Mouse (Mus musculus) MEL (cell line): ENCODE results near the gene Cacna1c.

Source experiments
- CTCF ChIP-seq, 3 experiments: IDR thresholded peaks in 2 of 3; conservative IDR thresholded peaks in 1 of 3; 2 replicates each; pipeline ENCODE4 v1.5.1; 2011 to 2012; ENCODE audit warnings: low read length in 3 of 3, low read depth in 2 of 3, mild to moderate bottlenecking in 2 of 3, improper control_type of control experiment in 1 of 3, inconsistent platforms in 1 of 3, mixed read lengths in 1 of 3, moderate library complexity in 1 of 3; ENCODE audit not compliant: control insufficient read depth in 1 of 3, insufficient read depth in 1 of 3, poor library complexity in 1 of 3, severe bottlenecking in 1 of 3
- GATA1 ChIP-seq: IDR thresholded peaks from 2 replicates; pipeline ENCODE4 v1.6.1; 2011; ENCODE audit warnings: low read depth, low read length, improper control_type of control experiment
- HCFC1 ChIP-seq: IDR thresholded peaks from 2 replicates; pipeline ENCODE4 v1.6.1; 2012; ENCODE audit warnings: low read depth, mild to moderate bottlenecking, inconsistent platforms, low read length, improper control_type of control experiment, moderate library complexity
- KAT2A ChIP-seq: conservative IDR thresholded peaks from 2 replicates; pipeline ENCODE4 v1.6.1; 2012; ENCODE audit warnings: low read depth, low read length, improper control_type of control experiment, inconsistent platforms
- MAX ChIP-seq: IDR thresholded peaks from 2 replicates; pipeline ENCODE4 v1.6.1; 2011; ENCODE audit warnings: low read length, improper control_type of control experiment
- MXI1 ChIP-seq: IDR thresholded peaks from 2 replicates; pipeline ENCODE4 v1.6.1; 2011; ENCODE audit warnings: mild to moderate bottlenecking, low read depth, low read length, improper control_type of control experiment
- NELFE ChIP-seq: IDR thresholded peaks from 2 replicates; pipeline ENCODE4 v1.6.1; 2011; ENCODE audit warnings: low read depth, low read length, improper control_type of control experiment
- POLR2A ChIP-seq, 2 experiments: IDR thresholded peaks; 2 replicates each; pipeline ENCODE4 v1.6.1; 2011 to 2012; ENCODE audit warnings: low read length in 2 of 2, mild to moderate bottlenecking in 2 of 2, control low read depth in 1 of 2, improper control_type of control experiment in 1 of 2, low read depth in 1 of 2, moderate library complexity in 1 of 2; ENCODE audit not compliant: control insufficient read depth in 1 of 2, insufficient read depth in 1 of 2, poor library complexity in 1 of 2
- TAL1 ChIP-seq: IDR thresholded peaks from 2 replicates; pipeline ENCODE4 v1.6.1; 2012; ENCODE audit warnings: mild to moderate bottlenecking, inconsistent platforms, low read length, moderate library complexity, mixed read lengths
- ZMIZ1 ChIP-seq: IDR thresholded peaks from 2 replicates; pipeline ENCODE4 v1.6.1; 2012; ENCODE audit warnings: low read depth, mild to moderate bottlenecking, inconsistent platforms, low read length, improper control_type of control experiment, moderate library complexity
- ZNF384 ChIP-seq: IDR thresholded peaks from 2 replicates; pipeline ENCODE4 v1.6.1; 2012; ENCODE audit warnings: low read depth, mild to moderate bottlenecking, inconsistent platforms, low read length, improper control_type of control experiment

GRCm38 (mm10) chr6:119095081-119095480 is 101.1 kb downstream of the Cacna1c start:
- TF ChIP-seq MXI1 (no peak), KAT2A (no peak), TAL1 (no peak), ZMIZ1 (no peak), ZNF384 (no peak), CTCF (IDR thresholded peaks at IDR 0.05 in 2 of 3, conservative IDR thresholded peaks at IDR 0.05 in 1 of 3; ENCODE audit: control insufficient read depth in 1 of 3, insufficient read depth in 1 of 3, low read depth in 2 of 3, low read length in 3 of 3, poor library complexity in 1 of 3, severe bottlenecking in 1 of 3) (no peak), MAX (no peak), HCFC1 (no peak), GATA1 (no peak), POLR2A (IDR thresholded peaks at IDR 0.05; ENCODE audit: control insufficient read depth in 1 of 2, insufficient read depth in 1 of 2, low read depth in 1 of 2, low read length in 2 of 2, poor library complexity in 1 of 2) (no peak), NELFE (no peak)
